Mouse (Mus musculus): ENCODE results near the gene Tdgf1. TPM values are rescaled to one million over a fixed set of nuclear protein-coding genes. Genes with fewer than 3 reads are reported as not detected.

Tdgf1 gene
- 0.94 and 1.3 TPM in 2 replicates for polyA plus RNA-seq (2012; rRNA removed)

- DNase-seq (ENCODE audit: extremely low spot score in 1 of 2, low spot score in 1 of 2) = no peak
These were observed at the start of gene Tdgf1 for GRCm38 (mm10) chr9:110945926-110946325. Tdgf1 (minus strand) TSS chr9:110946158.

- DNase-seq (ENCODE audit: extremely low spot score in 1 of 2, low spot score in 1 of 2) = peak; percentile 62 to 83
These were observed 48.8 kb upstream of the Tdgf1 start for GRCm38 (mm10) chr9:110994716-110995172.

GRCm38 (mm10) chr9:110993281-110993709 is 47.3 kb upstream of the Tdgf1 start:
- no peak for DNase-seq (ENCODE audit: extremely low spot score in 1 of 2, low spot score in 1 of 2)

- DNase-seq (ENCODE audit: extremely low spot score in 1 of 2, low spot score in 1 of 2) = no peak
These were observed 44.2 kb upstream of the Tdgf1 start, which contains the start of gene Rtp3 for GRCm38 (mm10) chr9:110990204-110990603. Rtp3 (minus strand) TSS chr9:110990583.

- DNase-seq (ENCODE audit: extremely low spot score in 1 of 2, low spot score in 1 of 2) = no peak
These were observed 43.6 kb upstream of the Tdgf1 start for GRCm38 (mm10) chr9:110989543-110989942.

- no peak for DNase-seq (ENCODE audit: extremely low spot score in 1 of 2, low spot score in 1 of 2)
These were observed 43.2 kb upstream of the Tdgf1 start for GRCm38 (mm10) chr9:110989141-110989540.

- no peak for DNase-seq (ENCODE audit: extremely low spot score in 1 of 2, low spot score in 1 of 2)
These were observed 42.1 kb upstream of the Tdgf1 start for GRCm38 (mm10) chr9:110988078-110988477.

GRCm38 (mm10) chr9:110987331-110987730 is 41.4 kb upstream of the Tdgf1 start:
- no peak for DNase-seq (ENCODE audit: extremely low spot score in 1 of 2, low spot score in 1 of 2)

- no peak for DNase-seq (ENCODE audit: extremely low spot score in 1 of 2, low spot score in 1 of 2)
These were observed 40.0 kb upstream of the Tdgf1 start for GRCm38 (mm10) chr9:110985951-110986350.

- DNase-seq (ENCODE audit: extremely low spot score in 1 of 2, low spot score in 1 of 2) = no peak
These were observed 39.6 kb upstream of the Tdgf1 start for GRCm38 (mm10) chr9:110985541-110985940.

GRCm38 (mm10) chr9:110984096-110984495 is 38.1 kb upstream of the Tdgf1 start:
- DNase-seq (ENCODE audit: extremely low spot score in 1 of 2, low spot score in 1 of 2) = no peak

GRCm38 (mm10) chr9:110982351-110982750 is 36.4 kb upstream of the Tdgf1 start:
- DNase-seq (ENCODE audit: extremely low spot score in 1 of 2, low spot score in 1 of 2) = no peak

- DNase-seq (ENCODE audit: extremely low spot score in 1 of 2, low spot score in 1 of 2) = no peak
These were observed 33.5 kb upstream of the Tdgf1 start for GRCm38 (mm10) chr9:110979411-110979810.

- DNase-seq (ENCODE audit: extremely low spot score in 1 of 2, low spot score in 1 of 2) = no peak
These were observed 19.9 kb upstream of the Tdgf1 start for GRCm38 (mm10) chr9:110965910-110966231.

GRCm38 (mm10) chr9:110965062-110965909 is 19.3 kb upstream of the Tdgf1 start:
- no peak for DNase-seq (ENCODE audit: extremely low spot score in 1 of 2, low spot score in 1 of 2)

- DNase-seq (ENCODE audit: extremely low spot score in 1 of 2, low spot score in 1 of 2) = no peak
These were observed 17.7 kb upstream of the Tdgf1 start for GRCm38 (mm10) chr9:110963566-110964115.

GRCm38 (mm10) chr9:110961386-110961785 is 15.4 kb upstream of the Tdgf1 start:
- DNase-seq (ENCODE audit: extremely low spot score in 1 of 2, low spot score in 1 of 2) = no peak

- DNase-seq (ENCODE audit: extremely low spot score in 1 of 2, low spot score in 1 of 2) = no peak
These were observed 14.5 kb upstream of the Tdgf1 start for GRCm38 (mm10) chr9:110960230-110961149.

- no peak for DNase-seq (ENCODE audit: extremely low spot score in 1 of 2, low spot score in 1 of 2)
These were observed 13.7 kb upstream of the Tdgf1 start for GRCm38 (mm10) chr9:110959669-110960068.

- no peak for DNase-seq (ENCODE audit: extremely low spot score in 1 of 2, low spot score in 1 of 2)
These were observed 10.0 kb upstream of the Tdgf1 start for GRCm38 (mm10) chr9:110955962-110956361.
